Mouse (Mus musculus) midbrain, embryonic 13.5 days (tissue): ENCODE results near the gene Hrh2. TPM values are rescaled to one million over a fixed set of nuclear protein-coding genes. Genes with fewer than 3 reads are reported as not detected.

Experiments used
- ATAC-seq: fragments of 200-750 bp; cut with Nextera tagmentation; 2 replicates; pipeline ENCODE4 v1.8.0; 2017; ENCODE audit warnings: mild to moderate bottlenecking, moderate TSS enrichment, moderate library complexity
- H3K27ac ChIP-seq: fragments of 300-500 bp; sonication (generic); 2 replicates; pipeline ENCODE4 v1.5.1; 2015; ENCODE audit warnings: inconsistent platforms, mild to moderate bottlenecking, moderate library complexity
- H3K27me3 ChIP-seq: fragments of 300-500 bp; sonication (generic); 2 replicates; pipeline ENCODE4 v1.6.1; 2015; ENCODE audit warnings: mild to moderate bottlenecking, inconsistent platforms
- H3K36me3 ChIP-seq: fragments of 300-500 bp; sonication (generic); 2 replicates; pipeline ENCODE4 v1.6.1; 2015; ENCODE audit warnings: mild to moderate bottlenecking, inconsistent platforms
- H3K4me1 ChIP-seq: fragments of 300-500 bp; sonication (generic); replicated peaks from 2 replicates; pipeline ENCODE4 v1.6.1; 2015; ENCODE audit warnings: inconsistent platforms
- H3K4me2 ChIP-seq: fragments of 300-500 bp; sonication (generic); replicated peaks from 2 replicates; pipeline ENCODE4 v1.6.1; 2015; ENCODE audit warnings: moderate library complexity, mild to moderate bottlenecking, inconsistent platforms
- H3K4me3 ChIP-seq: fragments of 300-500 bp; sonication (generic); replicated peaks from 2 replicates; pipeline ENCODE4 v1.5.1; 2015; ENCODE audit warnings: mild to moderate bottlenecking, inconsistent platforms
- H3K9ac ChIP-seq: fragments of 300-500 bp; sonication (generic); replicated peaks from 2 replicates; pipeline ENCODE4 v1.6.1; 2015; ENCODE audit warnings: mild to moderate bottlenecking, inconsistent platforms
- H3K9me3 ChIP-seq: fragments of 300-500 bp; sonication (generic); 2 replicates; pipeline ENCODE4 v1.6.1; 2016; ENCODE audit warnings: mild to moderate bottlenecking, inconsistent platforms
- WGBS: fragments of 180-500 bp; shearing (Covaris S2); methylation state at CpG from one replicate; pipeline ENCODE4 v1.1.7; 2015; 5-methylcytosine and 5-hydroxymethylcytosine counted together
- polyA plus RNA-seq: library from polyadenylated mRNA; unstranded; fragments of >200 nt; fragmentation: Nextera tagmentation; extraction: Ambion mirVana; gene quantifications from 2 replicates; pipeline ENCODE4 v1.2.1, GENCODE M21; 2015

Gene Hrh2
- polyA plus RNA-seq, 1 experiment from 2014 or later = 0.40 TPM

GRCm38 (mm10) chr13:54163363-54163762 lies 28.6 kb upstream of the Hrh2 start:
- Histone ChIP-seq H3K4me3 (no peak overlapping the region), H3K4me2 (no peak overlapping the region), H3K27ac (no peak overlapping the region), H3K4me1 (peaks cover 21% of the 10 kb centered on the region), H3K9ac (no peak overlapping the region), H3K36me3 (no peaks in the 10 kb centered on the region), H3K9me3 (no peaks in the 10 kb centered on the region), H3K27me3 (no peaks in the 10 kb centered on the region)
- 89% methylated on average over 8 of the region's 8 CpGs for WGBS
- no peak for ATAC-seq

- no peak overlapping the region for H3K9ac ChIP-seq
- H3K4me3 ChIP-seq = no peak overlapping the region
- no peaks in the 10 kb centered on the region for H3K27me3 ChIP-seq
- no peak for ATAC-seq
- WGBS = 94% methylated on average over 10 of the region's 10 CpGs
- no peak overlapping the region for H3K27ac ChIP-seq
- H3K4me1 ChIP-seq = peaks cover 10% of the 10 kb centered on the region
- no peaks in the 10 kb centered on the region for H3K36me3 ChIP-seq
- H3K4me2 ChIP-seq = no peak overlapping the region
- no peaks in the 10 kb centered on the region for H3K9me3 ChIP-seq
These were observed 27.5 kb upstream of the Hrh2 start for GRCm38 (mm10) chr13:54164462-54164861.

GRCm38 (mm10) chr13:54165066-54165465 lies 26.9 kb upstream of the Hrh2 start:
- Histone ChIP-seq H3K27ac (no peak overlapping the region), H3K4me2 (no peak overlapping the region), H3K4me3 (no peak overlapping the region), H3K9ac (no peak overlapping the region), H3K9me3 (no peaks in the 10 kb centered on the region), H3K27me3 (no peaks in the 10 kb centered on the region), H3K4me1 (peaks cover 4% of the 10 kb centered on the region), H3K36me3 (no peaks in the 10 kb centered on the region)
- no peak for ATAC-seq
- 88% methylated on average over 6 of the region's 6 CpGs for WGBS

GRCm38 (mm10) chr13:54165765-54166164 lies 26.2 kb upstream of the Hrh2 start:
- no peak overlapping the region for H3K4me2 ChIP-seq
- no peaks in the 10 kb centered on the region for H3K27me3 ChIP-seq
- no peak overlapping the region for H3K4me3 ChIP-seq
- WGBS = 80% methylated on average over 6 of the region's 6 CpGs
- no peak overlapping the region for H3K9ac ChIP-seq
- no peaks in the 10 kb centered on the region for H3K36me3 ChIP-seq
- H3K27ac ChIP-seq = no peak overlapping the region
- H3K4me1 ChIP-seq = no peaks in the 10 kb centered on the region
- no peaks in the 10 kb centered on the region for H3K9me3 ChIP-seq
- ATAC-seq = no peak

GRCm38 (mm10) chr13:54167036-54167435 lies 24.9 kb upstream of the Hrh2 start:
- H3K9ac ChIP-seq = no peak overlapping the region
- no peak overlapping the region for H3K4me3 ChIP-seq
- H3K4me1 ChIP-seq = no peaks in the 10 kb centered on the region
- H3K4me2 ChIP-seq = no peak overlapping the region
- 98% methylated on average over 2 of the region's 2 CpGs for WGBS
- no peaks in the 10 kb centered on the region for H3K9me3 ChIP-seq
- no peaks in the 10 kb centered on the region for H3K36me3 ChIP-seq
- no peak overlapping the region for H3K27ac ChIP-seq
- no peak for ATAC-seq
- no peaks in the 10 kb centered on the region for H3K27me3 ChIP-seq

- Histone ChIP-seq H3K27me3 (no peaks in the 10 kb centered on the region), H3K4me3 (no peak overlapping the region), H3K27ac (no peak overlapping the region), H3K36me3 (no peaks in the 10 kb centered on the region), H3K4me1 (no peaks in the 10 kb centered on the region), H3K9me3 (no peaks in the 10 kb centered on the region), H3K4me2 (no peak overlapping the region), H3K9ac (no peak overlapping the region)
- ATAC-seq = no peak
- WGBS = 79% methylated on average over 8 of the region's 8 CpGs
These were observed 23.3 kb upstream of the Hrh2 start for GRCm38 (mm10) chr13:54168675-54169074.

- Histone ChIP-seq H3K4me3 (no peak overlapping the region), H3K4me2 (no peak overlapping the region), H3K27ac (no peak overlapping the region), H3K9me3 (peaks cover 4% of the 10 kb centered on the region; the same call in 1 of the 2 replicates), H3K27me3 (no peaks in the 10 kb centered on the region), H3K4me1 (no peaks in the 10 kb centered on the region), H3K9ac (no peak overlapping the region), H3K36me3 (no peaks in the 10 kb centered on the region)
- ATAC-seq = no peak
- WGBS = 89% methylated on average over 6 of the region's 6 CpGs
These were observed 21.6 kb upstream of the Hrh2 start for GRCm38 (mm10) chr13:54170288-54170687.

- H3K4me3 ChIP-seq = no peak overlapping the region
- ATAC-seq = no peak
- H3K27ac ChIP-seq = no peak overlapping the region
- H3K36me3 ChIP-seq = no peaks in the 10 kb centered on the region
- no peak overlapping the region for H3K9ac ChIP-seq
- no peaks in the 10 kb centered on the region for H3K27me3 ChIP-seq
- no peaks in the 10 kb centered on the region for H3K4me1 ChIP-seq
- 84% methylated on average over 10 of the region's 10 CpGs for WGBS
- peaks cover 4% of the 10 kb centered on the region; the same call in 1 of the 2 replicates for H3K9me3 ChIP-seq
- H3K4me2 ChIP-seq = no peak overlapping the region
These were observed 20.6 kb upstream of the Hrh2 start for GRCm38 (mm10) chr13:54171346-54171745.

- no peaks in the 10 kb centered on the region for H3K4me1 ChIP-seq
- H3K4me2 ChIP-seq = no peak overlapping the region
- H3K27me3 ChIP-seq = no peaks in the 10 kb centered on the region
- H3K4me3 ChIP-seq = no peak overlapping the region
- H3K9me3 ChIP-seq = peaks cover 4% of the 10 kb centered on the region; the same call in 1 of the 2 replicates
- WGBS = 70% methylated on average over 3 of the region's 3 CpGs
- H3K27ac ChIP-seq = no peak overlapping the region
- no peak for ATAC-seq
- H3K36me3 ChIP-seq = no peaks in the 10 kb centered on the region
- H3K9ac ChIP-seq = no peak overlapping the region
These were observed 20.2 kb upstream of the Hrh2 start for GRCm38 (mm10) chr13:54171761-54172160.

GRCm38 (mm10) chr13:54173941-54174340 lies 18.0 kb upstream of the Hrh2 start:
- Histone ChIP-seq H3K9ac (no peak overlapping the region), H3K36me3 (no peaks in the 10 kb centered on the region), H3K27ac (no peak overlapping the region), H3K27me3 (no peaks in the 10 kb centered on the region), H3K4me2 (no peak overlapping the region), H3K4me1 (no peaks in the 10 kb centered on the region), H3K4me3 (no peak overlapping the region), H3K9me3 (peaks cover 4% of the 10 kb centered on the region; the same call in 1 of the 2 replicates)
- 83% methylated on average over 2 of the region's 2 CpGs for WGBS
- no peak for ATAC-seq

GRCm38 (mm10) chr13:54174703-54175102 lies 17.2 kb upstream of the Hrh2 start:
- Histone ChIP-seq H3K4me1 (no peaks in the 10 kb centered on the region), H3K27ac (no peak overlapping the region), H3K9ac (no peak overlapping the region), H3K36me3 (no peaks in the 10 kb centered on the region), H3K27me3 (no peaks in the 10 kb centered on the region), H3K4me3 (no peak overlapping the region), H3K9me3 (peaks cover 4% of the 10 kb centered on the region; the same call in 1 of the 2 replicates), H3K4me2 (no peak overlapping the region)
- 94% methylated on average over 4 of the region's 4 CpGs for WGBS
- no peak for ATAC-seq

GRCm38 (mm10) chr13:54175426-54175825 lies 16.5 kb upstream of the Hrh2 start:
- no peaks in the 10 kb centered on the region for H3K36me3 ChIP-seq
- H3K27me3 ChIP-seq = no peaks in the 10 kb centered on the region
- H3K9me3 ChIP-seq = peaks cover 4% of the 10 kb centered on the region; the same call in 1 of the 2 replicates
- H3K4me1 ChIP-seq = 0 out of 2 replicates have a peak, but pooled peaks cover 3% of the 10 kb centered on the region
- no peak overlapping the region for H3K4me3 ChIP-seq
- 92% methylated on average over 8 of the region's 8 CpGs for WGBS
- ATAC-seq = no peak
- no peak overlapping the region for H3K4me2 ChIP-seq
- H3K9ac ChIP-seq = no peak overlapping the region
- H3K27ac ChIP-seq = no peak overlapping the region

- Histone ChIP-seq H3K9ac (no peak overlapping the region), H3K4me3 (no peak overlapping the region), H3K36me3 (no peaks in the 10 kb centered on the region), H3K27me3 (no peaks in the 10 kb centered on the region), H3K9me3 (peaks cover 4% of the 10 kb centered on the region; the same call in 1 of the 2 replicates), H3K4me2 (no peak overlapping the region), H3K27ac (no peak overlapping the region), H3K4me1 (0 out of 2 replicates have a peak, but pooled peaks cover 5% of the 10 kb centered on the region)
- WGBS = 85% methylated on average over 4 of the region's 4 CpGs
- no peak for ATAC-seq
These were observed 15.4 kb upstream of the Hrh2 start for GRCm38 (mm10) chr13:54176406-54177020.
